Mouse (Mus musculus): ENCODE measurements around the gene Eef2. TPM values are rescaled to one million over a fixed set of nuclear protein-coding genes. Genes with fewer than 3 reads are reported as not detected.
A peak's percentile ranks its signal among the peaks of the same experiment; 100 is the strongest.

Gene Eef2
- polyA plus RNA-seq, 1 experiment from 2014 or later, result 509 TPM

DNA sequence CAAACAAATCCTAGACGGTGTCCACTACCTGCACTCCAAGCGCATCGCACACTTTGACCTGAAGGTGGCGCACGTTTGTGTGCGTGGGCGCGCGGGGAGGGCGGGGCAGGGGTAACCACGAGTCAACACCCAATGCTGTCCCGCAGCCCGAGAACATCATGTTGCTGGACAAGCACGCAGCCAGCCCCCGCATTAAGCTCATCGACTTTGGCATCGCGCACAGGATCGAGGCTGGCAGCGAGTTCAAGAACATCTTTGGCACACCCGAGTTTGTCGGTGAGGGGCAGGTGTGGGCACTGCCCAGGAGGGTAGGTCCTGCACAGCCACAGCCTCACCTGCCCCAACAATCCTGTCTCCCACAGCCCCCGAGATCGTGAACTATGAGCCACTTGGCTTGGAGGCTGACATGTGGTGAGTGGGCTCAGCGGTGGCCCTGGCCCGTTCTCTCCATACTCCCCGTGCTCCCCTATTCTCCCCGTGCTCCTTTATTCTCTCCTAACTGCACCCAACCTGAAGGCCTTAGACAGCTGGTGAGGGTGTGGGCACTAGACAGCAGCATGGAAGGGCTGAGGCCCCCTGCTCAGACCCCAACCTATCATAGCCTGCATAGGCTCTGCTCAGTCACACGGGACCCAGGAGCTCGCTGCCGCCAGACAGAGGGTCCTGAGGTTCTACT is 13.9 kb downstream of the Eef2 start:
- peak overlapping the region; percentile 20; the same call in 1 of the 2 replicates for H3K27ac ChIP-seq (ENCODE audit: low read length)
- DNase-seq (ENCODE audit: low spot score) (peak; percentile 42), ATAC-seq (no peak)
- H3K27me3 ChIP-seq (replicated peaks; ENCODE audit: insufficient read depth, low read length), result peaks cover 7% of the 10 kb centered on the region; the same call in 1 of the 2 replicates
- peaks cover 9% of the 10 kb centered on the region; the same call in 1 of the 2 replicates for H3K4me1 ChIP-seq (ENCODE audit: insufficient read depth, low read depth, low read length)
- H3K4me2 ChIP-seq (replicated peaks; ENCODE audit: low read depth, low read length), result no peak overlapping the region
- 70% methylated on average over 31 of the region's 31 CpGs for WGBS
- TF ChIP-seq CTCF (IDR thresholded peaks at IDR 0.05) (peak; percentile 73), EP300 (IDR thresholded peaks at IDR 0.05) (no peak)
- H3K9me3 ChIP-seq (ENCODE audit: low read length), result no peaks in the 10 kb centered on the region
- H3K36me3 ChIP-seq (ENCODE audit: insufficient read depth, low read length), result peaks cover 13% of the 10 kb centered on the region; the same call in 1 of the 2 replicates
- H3K4me3 ChIP-seq (ENCODE audit: low read depth, low read length), result no peak overlapping the region
- no peak overlapping the region for H3K9ac ChIP-seq (replicated peaks; ENCODE audit: low read depth)

DNA sequence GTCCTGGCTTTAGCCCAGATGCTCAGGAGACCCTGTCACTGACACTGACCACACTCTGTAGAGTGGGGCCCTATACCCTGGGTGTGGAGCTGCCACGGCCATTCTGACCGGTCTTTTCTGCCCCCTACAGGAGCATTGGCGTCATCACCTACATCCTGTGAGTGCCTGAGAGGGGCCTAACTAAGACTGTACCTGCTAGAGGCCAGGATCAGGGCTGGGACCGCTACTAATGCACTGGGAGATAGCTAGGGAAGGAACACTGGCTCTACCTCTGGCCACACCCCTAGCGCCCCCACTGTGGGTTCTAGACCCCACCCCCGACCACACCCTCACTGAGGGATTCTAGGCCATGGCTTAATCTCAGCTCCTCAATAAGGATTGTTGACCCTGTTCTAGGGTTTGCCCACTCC is 14.5 kb downstream of the Eef2 start:
- Histone ChIP-seq H3K4me1 (ENCODE audit: insufficient read depth, low read depth, low read length) (peaks cover 9% of the 10 kb centered on the region; the same call in 1 of the 2 replicates), H3K9me3 (ENCODE audit: low read length) (no peaks in the 10 kb centered on the region), H3K27ac (ENCODE audit: low read length) (peak overlapping the region; percentile 20; the same call in 1 of the 2 replicates), H3K4me2 (replicated peaks; ENCODE audit: low read depth, low read length) (no peak overlapping the region), H3K9ac (replicated peaks; ENCODE audit: low read depth) (no peak overlapping the region), H3K27me3 (replicated peaks; ENCODE audit: insufficient read depth, low read length) (peaks cover 9% of the 10 kb centered on the region; the same call in 1 of the 2 replicates), H3K36me3 (ENCODE audit: insufficient read depth, low read length) (peaks cover 13% of the 10 kb centered on the region; the same call in 1 of the 2 replicates), H3K4me3 (ENCODE audit: low read depth, low read length) (no peak overlapping the region)
- DNase-seq (ENCODE audit: low spot score) (no peak), ATAC-seq (peak; percentile 17; the same call in 1 of the 2 replicates)
- 60% methylated on average over 6 of the region's 6 CpGs for WGBS
- peak; percentile 60 for TF ChIP-seq CTCF (IDR thresholded peaks at IDR 0.05)
- TF ChIP-seq EP300 (IDR thresholded peaks at IDR 0.05), result no peak

DNA sequence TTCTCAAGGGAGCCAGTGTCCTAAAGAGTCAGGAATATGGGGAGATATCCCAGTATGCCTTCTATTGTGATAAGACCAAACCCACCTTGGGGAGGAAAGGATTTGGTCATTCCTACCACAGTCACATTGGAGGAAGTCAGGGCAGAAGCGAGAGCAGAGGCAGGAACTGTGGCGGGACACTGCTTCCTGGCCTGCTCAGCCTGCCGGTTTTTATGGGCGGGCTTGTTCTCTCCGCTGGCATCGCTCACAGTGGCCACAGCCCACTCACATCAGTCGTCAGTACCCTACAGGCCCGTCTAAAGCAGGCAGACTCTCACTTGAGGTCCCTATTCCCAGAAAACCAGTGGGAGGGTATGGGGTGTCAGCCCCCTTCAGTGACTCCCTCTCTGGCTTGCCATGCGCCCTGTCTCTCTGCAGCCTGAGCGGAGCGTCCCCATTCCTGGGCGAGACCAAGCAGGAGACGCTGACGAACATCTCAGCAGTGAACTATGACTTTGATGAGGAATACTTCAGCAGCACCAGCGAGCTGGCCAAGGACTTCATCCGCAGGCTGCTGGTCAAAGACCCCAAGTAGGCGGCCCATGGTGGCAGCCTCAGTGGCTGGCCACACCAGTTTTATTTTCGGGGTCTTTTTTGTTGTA is 15.0 kb downstream of the Eef2 start:
- Histone ChIP-seq H3K9ac (replicated peaks; ENCODE audit: low read depth) (peak overlapping the region; percentile 26; the same call in 1 of the 2 replicates), H3K4me2 (replicated peaks; ENCODE audit: low read depth, low read length) (peak overlapping the region; percentile 85; the same call in 1 of the 2 replicates), H3K4me1 (ENCODE audit: insufficient read depth, low read depth, low read length) (peaks cover 9% of the 10 kb centered on the region; the same call in 1 of the 2 replicates), H3K9me3 (ENCODE audit: low read length) (no peaks in the 10 kb centered on the region), H3K27ac (ENCODE audit: low read length) (peak overlapping the region; percentile 86), H3K27me3 (replicated peaks; ENCODE audit: insufficient read depth, low read length) (peaks cover 9% of the 10 kb centered on the region; the same call in 1 of the 2 replicates), H3K36me3 (ENCODE audit: insufficient read depth, low read length) (peaks cover 13% of the 10 kb centered on the region; the same call in 1 of the 2 replicates), H3K4me3 (ENCODE audit: low read depth, low read length) (peak overlapping the region; percentile 60; the same call in 1 of the 2 replicates)
- DNase-seq (ENCODE audit: low spot score) (peak; percentile 33), ATAC-seq (peak; percentile 14)
- TF ChIP-seq CTCF (IDR thresholded peaks at IDR 0.05), result no peak
- TF ChIP-seq EP300 (IDR thresholded peaks at IDR 0.05), result no peak
- whole genome bisulfite sequencing, result 57% methylated on average over 18 of the region's 18 CpGs

GRCm38 (mm10) chr10:81192270-81192967 is 16.0 kb downstream of the Eef2 start:
- Histone ChIP-seq H3K4me2 (replicated peaks; ENCODE audit: low read depth, low read length) (peak overlapping the region; percentile 85), H3K27me3 (replicated peaks; ENCODE audit: insufficient read depth, low read length) (peaks cover 9% of the 10 kb centered on the region; the same call in 1 of the 2 replicates), H3K4me1 (ENCODE audit: insufficient read depth, low read depth, low read length) (peaks cover 9% of the 10 kb centered on the region; the same call in 1 of the 2 replicates), H3K9me3 (ENCODE audit: low read length) (no peaks in the 10 kb centered on the region), H3K27ac (ENCODE audit: low read length) (peak overlapping the region; percentile 86), H3K9ac (replicated peaks; ENCODE audit: low read depth) (peak overlapping the region; percentile 26; the same call in 1 of the 2 replicates), H3K36me3 (ENCODE audit: insufficient read depth, low read length) (peaks cover 13% of the 10 kb centered on the region; the same call in 1 of the 2 replicates), H3K4me3 (ENCODE audit: low read depth, low read length) (peak overlapping the region; percentile 60)
- ATAC-seq (peak; percentile 88), DNase-seq (ENCODE audit: low spot score) (peak; percentile 91)
- 1% methylated on average over 85 of the region's 93 CpGs for WGBS
- TF ChIP-seq EP300 (IDR thresholded peaks at IDR 0.05) (no peak), CTCF (IDR thresholded peaks at IDR 0.05) (peak; percentile 36)

- DNase-seq (ENCODE audit: low spot score) (no peak), ATAC-seq (no peak)
- Histone ChIP-seq H3K27me3 (replicated peaks; ENCODE audit: insufficient read depth, low read length) (peaks cover 9% of the 10 kb centered on the region; the same call in 1 of the 2 replicates), H3K36me3 (ENCODE audit: insufficient read depth, low read length) (peaks cover 13% of the 10 kb centered on the region; the same call in 1 of the 2 replicates), H3K27ac (ENCODE audit: low read length) (peak overlapping the region; percentile 86; the same call in 1 of the 2 replicates), H3K4me1 (ENCODE audit: insufficient read depth, low read depth, low read length) (peaks cover 9% of the 10 kb centered on the region; the same call in 1 of the 2 replicates), H3K9me3 (ENCODE audit: low read length) (no peaks in the 10 kb centered on the region), H3K4me2 (replicated peaks; ENCODE audit: low read depth, low read length) (peak overlapping the region; percentile 85), H3K4me3 (ENCODE audit: low read depth, low read length) (peak overlapping the region; percentile 60), H3K9ac (replicated peaks; ENCODE audit: low read depth) (no peak overlapping the region)
- 4% methylated on average over 19 of the region's 19 CpGs for WGBS
- TF ChIP-seq CTCF (IDR thresholded peaks at IDR 0.05), result no peak
- TF ChIP-seq EP300 (IDR thresholded peaks at IDR 0.05), result no peak
These were observed 16.6 kb downstream of the Eef2 start for GRCm38 (mm10) chr10:81192968-81193501.
